Comparison of ENCODE assay signal across 25 mouse cellular contexts in genomic region chr15:88885376-88885775, GRCm38 (mm10).
"Had no signal": no experiment of that assay in that cellular context is flagged by ENCODE, and none has a peak within 500 bp of the region (broad histone marks: within the 10 kb centered on the region; RNA-seq: fewer than 3 reads in every experiment).

No protein-coding gene starts in this region.

- H3K4me3 ChIP-seq: embryonic facial prominence, embryonic 10.5 days; embryonic facial prominence, embryonic 12.5 days; embryonic facial prominence, embryonic 13.5 days; embryonic facial prominence, embryonic 15.5 days; erythroblast, embryonic 14.5 days; forebrain, embryonic 10.5 days; forebrain, embryonic 12.5 days; forebrain, embryonic 13.5 days; forebrain, embryonic 15.5 days; gastrocnemius, adult 2 months; heart, adult 2 months; heart, embryonic 10.5 days had no signal

- H3K27me3 ChIP-seq: embryonic facial prominence, embryonic 12.5 days; embryonic facial prominence, embryonic 13.5 days; embryonic facial prominence, embryonic 15.5 days had no signal

- H3K36me3 ChIP-seq: embryonic facial prominence, embryonic 10.5 days; embryonic facial prominence, embryonic 12.5 days; embryonic facial prominence, embryonic 13.5 days; embryonic facial prominence, embryonic 15.5 days; forebrain, embryonic 10.5 days; forebrain, embryonic 12.5 days; forebrain, embryonic 15.5 days; heart, embryonic 10.5 days had no signal

- DNase-seq: cerebellum, adult 8-10 months; cerebellum, adult 9-10 months; cerebellum, adult 9-11 months; cerebellum, postnatal 10 days; cerebellum, postnatal 14 days; cerebellum, postnatal 25 days; cerebellum, postnatal 36 days; embryo, embryonic 11 days; forebrain, postnatal 0 days; gastrocnemius, adult 2 months; gastrocnemius, postnatal 10 days; gastrocnemius, postnatal 14 days; gastrocnemius, postnatal 25 days; gastrocnemius, postnatal 36 days; heart, adult 2 months had no signal
